Mouse (Mus musculus): Measurements from ENCODE around the gene Strn4.
A peak's percentile ranks its signal among the peaks of the same experiment; 100 is the strongest.

The Strn4 gene

GRCm38 (mm10) chr7:16815351-16815941 lies at the start of gene Strn4:
Strn4 (plus strand) TSS chr7:16815889.
- DNase-seq (ENCODE audit: low spot score) = no peak

GRCm38 (mm10) chr7:16766443-16766842 lies 49.2 kb upstream of the Strn4 start:
- DNase-seq (ENCODE audit: low spot score) = no peak

- no peak for DNase-seq (ENCODE audit: low spot score)
Measured at GRCm38 (mm10) chr7:16775888-16776287, 39.8 kb upstream of the Strn4 start.

GRCm38 (mm10) chr7:16780076-16780475 lies 35.6 kb upstream of the Strn4 start:
- no peak for DNase-seq (ENCODE audit: low spot score)

- DNase-seq (ENCODE audit: low spot score) = peak; percentile 89
Measured at GRCm38 (mm10) chr7:16780825-16781554, 34.7 kb upstream of the Strn4 start, which contains the start of gene Slc1a5. Slc1a5 (plus strand) TSS chr7:16781340.

GRCm38 (mm10) chr7:16781555-16781815 lies 34.2 kb upstream of the Strn4 start:
- no peak for DNase-seq (ENCODE audit: low spot score)

- no peak for DNase-seq (ENCODE audit: low spot score)
Measured at GRCm38 (mm10) chr7:16781816-16782554, 33.7 kb upstream of the Strn4 start.

GRCm38 (mm10) chr7:16782555-16783125 lies 33.0 kb upstream of the Strn4 start:
- no peak for DNase-seq (ENCODE audit: low spot score)

GRCm38 (mm10) chr7:16783224-16783688 lies 32.4 kb upstream of the Strn4 start:
- DNase-seq (ENCODE audit: low spot score) = no peak

GRCm38 (mm10) chr7:16783758-16784415 lies 31.8 kb upstream of the Strn4 start:
- DNase-seq (ENCODE audit: low spot score) = no peak

- no peak for DNase-seq (ENCODE audit: low spot score)
Measured at GRCm38 (mm10) chr7:16784498-16784976, 31.2 kb upstream of the Strn4 start.

- no peak for DNase-seq (ENCODE audit: low spot score)
Measured at GRCm38 (mm10) chr7:16785541-16786083, 30.1 kb upstream of the Strn4 start.

- no peak for DNase-seq (ENCODE audit: low spot score)
Measured at GRCm38 (mm10) chr7:16792316-16792715, 23.4 kb upstream of the Strn4 start.

- DNase-seq (ENCODE audit: low spot score) = no peak
Measured at GRCm38 (mm10) chr7:16793010-16793725, 22.5 kb upstream of the Strn4 start.

- no peak for DNase-seq (ENCODE audit: low spot score)
Measured at GRCm38 (mm10) chr7:16794886-16795285, 20.8 kb upstream of the Strn4 start.

GRCm38 (mm10) chr7:16804409-16805028 lies 11.2 kb upstream of the Strn4 start:
- DNase-seq (ENCODE audit: low spot score) = no peak

- no peak for DNase-seq (ENCODE audit: low spot score)
Measured at GRCm38 (mm10) chr7:16807936-16808335, 7.8 kb upstream of the Strn4 start.

GRCm38 (mm10) chr7:16808647-16809046 lies 7.0 kb upstream of the Strn4 start:
- no peak for DNase-seq (ENCODE audit: low spot score)

GRCm38 (mm10) chr7:16809739-16810138 lies 6.0 kb upstream of the Strn4 start:
- peak; percentile 43 for DNase-seq (ENCODE audit: low spot score)

- DNase-seq (ENCODE audit: low spot score) = no peak
Measured at GRCm38 (mm10) chr7:16810399-16810919, 5.2 kb upstream of the Strn4 start.

Measured in ovary, postnatal 10 days (tissue).